Mouse (Mus musculus): ENCODE measurements around the gene Rps11.

DNA sequence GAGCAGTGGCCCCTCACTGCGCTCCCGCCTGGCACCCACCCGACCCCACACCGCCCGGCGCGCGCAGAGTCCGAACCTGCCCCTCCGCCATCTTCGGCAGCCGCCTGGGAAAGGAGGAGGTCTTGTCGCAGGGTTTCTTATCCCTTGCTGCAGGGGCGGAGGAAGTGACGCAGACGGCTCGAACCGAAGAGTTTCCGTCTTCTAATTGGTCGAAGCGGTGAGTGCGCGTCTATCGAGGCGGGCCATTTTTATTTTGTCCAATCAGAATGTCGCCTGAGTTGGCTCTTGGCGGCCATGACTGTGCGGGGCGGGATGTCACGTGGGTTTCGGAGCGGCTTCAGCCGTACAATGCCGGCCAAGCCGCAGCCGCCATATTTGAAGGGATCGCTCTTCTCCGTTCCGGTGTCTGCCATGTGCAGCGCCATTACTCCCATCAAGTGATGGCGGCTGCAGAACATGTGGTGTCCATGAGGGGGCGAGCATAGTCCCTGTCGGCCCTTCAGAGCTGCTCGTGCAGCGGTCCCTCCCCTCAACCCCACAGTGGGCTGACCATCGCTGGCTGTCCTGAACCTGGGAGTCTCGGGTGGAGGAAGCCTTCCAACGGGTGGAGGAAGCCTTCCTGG is 4.5 kb upstream of the Rps11 start, which contains the start of gene Rpl13a:
- TF ChIP-seq CTCF (IDR thresholded peaks at IDR 0.05; ENCODE audit: borderline replicate concordance, insufficient read depth, low read length) (peak; percentile 77; the same call in 1 of the 2 replicates), POLR2A (IDR thresholded peaks at IDR 0.05; ENCODE audit: low read depth, low read length) (peak; percentile 97)
